ENCODE assay signal across 40 mouse cellular contexts in genomic region chr9:37849267-37849666, GRCm38 (mm10). TPM values are rescaled to one million over a fixed set of nuclear protein-coding genes. Genes with fewer than 3 reads are reported as not detected.
"Had no signal": no experiment of that assay in that cellular context is flagged by ENCODE, and none has a peak within 500 bp of the region (broad histone marks: within the 10 kb centered on the region; RNA-seq: fewer than 3 reads in every experiment).

No protein-coding gene starts in this region.

- H3K4me3 ChIP-seq: embryonic facial prominence, embryonic 10.5 days; embryonic facial prominence, embryonic 12.5 days; embryonic facial prominence, embryonic 13.5 days; embryonic facial prominence, embryonic 15.5 days; erythroblast, embryonic 14.5 days; forebrain, embryonic 10.5 days; forebrain, embryonic 12.5 days; forebrain, embryonic 13.5 days; forebrain, embryonic 15.5 days; gastrocnemius, adult 2 months; heart, adult 2 months; heart, embryonic 10.5 days had no signal

- H3K27ac ChIP-seq: embryonic facial prominence, embryonic 10.5 days; embryonic facial prominence, embryonic 12.5 days; embryonic facial prominence, embryonic 13.5 days; embryonic facial prominence, embryonic 15.5 days; forebrain, embryonic 10.5 days; forebrain, embryonic 12.5 days; forebrain, embryonic 13.5 days; forebrain, embryonic 15.5 days; gastrocnemius, adult 2 months; heart, adult 2 months; heart, embryonic 10.5 days had no signal

- DNase-seq: cerebellum, adult 9-10 months; cerebellum, adult 9-11 months; cerebellum, postnatal 10 days; cerebellum, postnatal 14 days; cerebellum, postnatal 25 days; cerebellum, postnatal 36 days; embryo, embryonic 11 days; forebrain, postnatal 0 days; gastrocnemius, adult 2 months; gastrocnemius, postnatal 10 days; gastrocnemius, postnatal 14 days; gastrocnemius, postnatal 25 days; gastrocnemius, postnatal 36 days; heart, adult 11 months; heart, adult 18-20 months; heart, adult 2 months had no signal

- ATAC-seq: forebrain, embryonic 13.5 days; forebrain, embryonic 14.5 days; forebrain, embryonic 15.5 days; forebrain, embryonic 16.5 days; forebrain, postnatal 0 days had no signal

RNA-seq across cellular contexts. Expression of gene Olfr877, which starts 4.8 kb away (rescaled TPM):
- total RNA-seq: common myeloid progenitor, adult 5-6 weeks; forebrain, postnatal 0 days; gastrocnemius, adult 18-20 months; gastrocnemius, adult 2 months; gastrocnemius, adult 8-10 months; gastrocnemius, postnatal 10 days; gastrocnemius, postnatal 14 days; gastrocnemius, postnatal 25 days; gastrocnemius, postnatal 36 days; gastrocnemius, postnatal 4 days; granulocyte monocyte progenitor cell, adult 5-6 weeks; heart, adult 18-20 months; heart, adult 2 months; heart, adult 8-10 months had no signal
- polyA plus RNA-seq: embryonic facial prominence, embryonic 10.5 days; embryonic facial prominence, embryonic 11.5 days; embryonic facial prominence, embryonic 12.5 days; embryonic facial prominence, embryonic 13.5 days; embryonic facial prominence, embryonic 14.5 days; erythroblast, embryonic 14.5 days; forebrain, embryonic 10.5 days; forebrain, embryonic 11.5 days; forebrain, embryonic 12.5 days; forebrain, embryonic 13.5 days; forebrain, embryonic 14.5 days; forebrain, embryonic 15.5 days; forebrain, embryonic 16.5 days; heart, adult 2 months; heart, embryonic 10.5 days; heart, embryonic 11.5 days had no signal

RNA-seq across cellular contexts. Expression of gene Olfr876, which starts 46.4 kb away (rescaled TPM):
- total RNA-seq: common myeloid progenitor, adult 5-6 weeks; forebrain, postnatal 0 days; gastrocnemius, adult 18-20 months; gastrocnemius, adult 2 months; gastrocnemius, adult 8-10 months; gastrocnemius, postnatal 10 days; gastrocnemius, postnatal 14 days; gastrocnemius, postnatal 25 days; gastrocnemius, postnatal 36 days; gastrocnemius, postnatal 4 days; granulocyte monocyte progenitor cell, adult 5-6 weeks; heart, adult 18-20 months; heart, adult 2 months; heart, adult 8-10 months had no signal
- polyA plus RNA-seq: cortical plate, adult 2 months; embryonic facial prominence, embryonic 10.5 days; embryonic facial prominence, embryonic 11.5 days; embryonic facial prominence, embryonic 12.5 days; embryonic facial prominence, embryonic 13.5 days; erythroblast, embryonic 14.5 days; forebrain, embryonic 10.5 days; forebrain, embryonic 11.5 days; forebrain, embryonic 12.5 days; forebrain, embryonic 13.5 days; forebrain, embryonic 14.5 days; forebrain, embryonic 15.5 days; forebrain, embryonic 16.5 days; forebrain, postnatal 0 days; gonadal fat pad, adult 2 months; heart, adult 2 months; heart, embryonic 10.5 days; heart, embryonic 11.5 days had no signal

RNA-seq across cellular contexts. Expression of gene Olfr145, which starts 47.3 kb away (rescaled TPM):
- total RNA-seq: common myeloid progenitor, adult 5-6 weeks; forebrain, postnatal 0 days; gastrocnemius, adult 18-20 months; gastrocnemius, adult 2 months; gastrocnemius, adult 8-10 months; gastrocnemius, postnatal 10 days; gastrocnemius, postnatal 14 days; gastrocnemius, postnatal 25 days; gastrocnemius, postnatal 36 days; gastrocnemius, postnatal 4 days; granulocyte monocyte progenitor cell, adult 5-6 weeks; heart, adult 18-20 months; heart, adult 2 months; heart, adult 8-10 months had no signal
- polyA plus RNA-seq: cortical plate, adult 2 months; embryonic facial prominence, embryonic 10.5 days; embryonic facial prominence, embryonic 12.5 days; embryonic facial prominence, embryonic 13.5 days; erythroblast, embryonic 14.5 days; forebrain, embryonic 10.5 days; forebrain, embryonic 11.5 days; forebrain, embryonic 12.5 days; forebrain, embryonic 13.5 days; forebrain, embryonic 14.5 days; forebrain, embryonic 15.5 days; forebrain, embryonic 16.5 days; forebrain, postnatal 0 days; gonadal fat pad, adult 2 months; heart, adult 2 months; heart, embryonic 10.5 days; heart, embryonic 11.5 days had no signal
